Mouse (Mus musculus): Measurements from ENCODE around the gene Fam161a. TPM values are rescaled to one million over a fixed set of nuclear protein-coding genes. Genes with fewer than 3 reads are reported as not detected.
A peak's percentile ranks its signal among the peaks of the same experiment; 100 is the strongest.

The Fam161a gene
- 4.6 and 5.1 TPM in 2 replicates for polyA plus RNA-seq (2012; rRNA removed)

GRCm38 (mm10) chr11:23007481-23008180, at the start of gene Fam161a:
Gene Fam161a, plus strand, starts transcription at chr11:23007531.
- under 1% methylated on average over 22 of the region's 22 CpGs for WGBS
- peak; percentile 64; the same call in 1 of the 2 replicates for TF ChIP-seq POLR2A (IDR thresholded peaks at IDR 0.05; ENCODE audit: borderline replicate concordance, insufficient read depth, low read length)
- no peak for TF ChIP-seq CTCF (IDR thresholded peaks at IDR 0.05; ENCODE audit: borderline replicate concordance, insufficient read depth, low read depth, low read length)

GRCm38 (mm10) chr11:22957791-22958374, 49.4 kb upstream of the Fam161a start:
- Histone ChIP-seq H3K27me3 (ENCODE audit: control insufficient read depth, insufficient read depth, low read length) (no peaks in the 10 kb centered on the region), H3K4me1 (ENCODE audit: control insufficient read depth, insufficient read depth, low read length) (no peaks in the 10 kb centered on the region), H3K4me3 (replicated peaks; ENCODE audit: insufficient read depth, low read depth, low read length) (no peak overlapping the region), H3K27ac (ENCODE audit: insufficient read depth, low read length) (no peak overlapping the region)
- WGBS = 96% methylated on average over 4 of the region's 4 CpGs
- TF ChIP-seq POLR2A (IDR thresholded peaks at IDR 0.05; ENCODE audit: borderline replicate concordance, insufficient read depth, low read length) (no peak), CTCF (IDR thresholded peaks at IDR 0.05; ENCODE audit: borderline replicate concordance, insufficient read depth, low read depth, low read length) (0 out of 2 replicates have a peak, but pooled peaks have one; percentile 28)
- DNase-seq = no peak

More at GRCm38 (mm10) chr11:23007481-23008180, at the start of gene Fam161a:
- Histone ChIP-seq H3K27ac (ENCODE audit: insufficient read depth, low read length) (peak within 1 kb of the TSS; percentile 48), H3K4me3 (replicated peaks; ENCODE audit: insufficient read depth, low read depth, low read length) (peak within 1 kb of the TSS; percentile 76), H3K4me1 (ENCODE audit: control insufficient read depth, insufficient read depth, low read length) (no peaks in the 10 kb centered on the region; the same call in 1 of the 2 replicates), H3K27me3 (ENCODE audit: control insufficient read depth, insufficient read depth, low read length) (no peaks in the 10 kb centered on the region)
- DNase-seq = peak; percentile 82 to 96

GRCm38 (mm10) chr11:22962101-22962500, 45.2 kb upstream of the Fam161a start:
- WGBS = 100% methylated on average over 1 of the region's 1 CpGs
- DNase-seq = no peak
- Histone ChIP-seq H3K4me1 (ENCODE audit: control insufficient read depth, insufficient read depth, low read length) (no peaks in the 10 kb centered on the region), H3K4me3 (replicated peaks; ENCODE audit: insufficient read depth, low read depth, low read length) (no peak overlapping the region), H3K27ac (ENCODE audit: insufficient read depth, low read length) (no peak overlapping the region), H3K27me3 (ENCODE audit: control insufficient read depth, insufficient read depth, low read length) (no peaks in the 10 kb centered on the region; the same call in 1 of the 2 replicates)
- no peak for TF ChIP-seq CTCF (IDR thresholded peaks at IDR 0.05; ENCODE audit: borderline replicate concordance, insufficient read depth, low read depth, low read length)
- no peak for TF ChIP-seq POLR2A (IDR thresholded peaks at IDR 0.05; ENCODE audit: borderline replicate concordance, insufficient read depth, low read length)

GRCm38 (mm10) chr11:22964401-22964800, 42.9 kb upstream of the Fam161a start:
- no peak for TF ChIP-seq POLR2A (IDR thresholded peaks at IDR 0.05; ENCODE audit: borderline replicate concordance, insufficient read depth, low read length)
- no peak for TF ChIP-seq CTCF (IDR thresholded peaks at IDR 0.05; ENCODE audit: borderline replicate concordance, insufficient read depth, low read depth, low read length)
- H3K4me1 ChIP-seq (ENCODE audit: control insufficient read depth, insufficient read depth, low read length) = no peaks in the 10 kb centered on the region
- no peak overlapping the region for H3K27ac ChIP-seq (ENCODE audit: insufficient read depth, low read length)
- DNase-seq = no peak
- 88% methylated on average over 4 of the region's 4 CpGs for WGBS
- no peaks in the 10 kb centered on the region; the same call in 1 of the 2 replicates for H3K27me3 ChIP-seq (ENCODE audit: control insufficient read depth, insufficient read depth, low read length)
- no peak overlapping the region for H3K4me3 ChIP-seq (replicated peaks; ENCODE audit: insufficient read depth, low read depth, low read length)

- TF ChIP-seq CTCF (IDR thresholded peaks at IDR 0.05; ENCODE audit: borderline replicate concordance, insufficient read depth, low read depth, low read length) (0 out of 2 replicates have a peak, but pooled peaks have one; percentile 14), POLR2A (IDR thresholded peaks at IDR 0.05; ENCODE audit: borderline replicate concordance, insufficient read depth, low read length) (no peak)
- H3K4me1 ChIP-seq (ENCODE audit: control insufficient read depth, insufficient read depth, low read length) = no peaks in the 10 kb centered on the region
- no peak overlapping the region for H3K27ac ChIP-seq (ENCODE audit: insufficient read depth, low read length)
- 94% methylated on average over 4 of the region's 4 CpGs for WGBS
- no peak for DNase-seq
- no peaks in the 10 kb centered on the region; the same call in 1 of the 2 replicates for H3K27me3 ChIP-seq (ENCODE audit: control insufficient read depth, insufficient read depth, low read length)
- H3K4me3 ChIP-seq (replicated peaks; ENCODE audit: insufficient read depth, low read depth, low read length) = no peak overlapping the region
These were observed 41.8 kb upstream of the Fam161a start for GRCm38 (mm10) chr11:22965503-22965902.

GRCm38 (mm10) chr11:22969486-22969885, 37.8 kb upstream of the Fam161a start:
- TF ChIP-seq POLR2A (IDR thresholded peaks at IDR 0.05; ENCODE audit: borderline replicate concordance, insufficient read depth, low read length) (no peak), CTCF (IDR thresholded peaks at IDR 0.05; ENCODE audit: borderline replicate concordance, insufficient read depth, low read depth, low read length) (no peak)
- H3K27ac ChIP-seq (ENCODE audit: insufficient read depth, low read length) = no peak overlapping the region
- peak in 1 of 2 experiments; percentile 42 for DNase-seq
- no peaks in the 10 kb centered on the region; the same call in 1 of the 2 replicates for H3K27me3 ChIP-seq (ENCODE audit: control insufficient read depth, insufficient read depth, low read length)
- no peak overlapping the region for H3K4me3 ChIP-seq (replicated peaks; ENCODE audit: insufficient read depth, low read depth, low read length)
- no peaks in the 10 kb centered on the region for H3K4me1 ChIP-seq (ENCODE audit: control insufficient read depth, insufficient read depth, low read length)
- WGBS = 51% methylated on average over 6 of the region's 6 CpGs

- Histone ChIP-seq H3K4me1 (ENCODE audit: control insufficient read depth, insufficient read depth, low read length) (no peaks in the 10 kb centered on the region), H3K27ac (ENCODE audit: insufficient read depth, low read length) (no peak overlapping the region), H3K4me3 (replicated peaks; ENCODE audit: insufficient read depth, low read depth, low read length) (no peak overlapping the region), H3K27me3 (ENCODE audit: control insufficient read depth, insufficient read depth, low read length) (no peaks in the 10 kb centered on the region; the same call in 1 of the 2 replicates)
- WGBS = 100% methylated on average over 1 of the region's 1 CpGs
- no peak for TF ChIP-seq POLR2A (IDR thresholded peaks at IDR 0.05; ENCODE audit: borderline replicate concordance, insufficient read depth, low read length)
- no peak for TF ChIP-seq CTCF (IDR thresholded peaks at IDR 0.05; ENCODE audit: borderline replicate concordance, insufficient read depth, low read depth, low read length)
- no peak for DNase-seq
These were observed 36.8 kb upstream of the Fam161a start for GRCm38 (mm10) chr11:22970546-22970945.
